Mouse (Mus musculus) cerebellum, adult 2 months (tissue): ENCODE measurements around the gene Itm2c.

Experiments
- CTCF ChIP-seq: fragments of 200-500 bp; IDR thresholded peaks from 2 replicates; pipeline ENCODE4 v1.5.1; 2011; ENCODE audit warnings: low read depth, mild to moderate bottlenecking, control low read depth, low read length, moderate library complexity, borderline replicate concordance; ENCODE audit not compliant: insufficient read depth
- POLR2A ChIP-seq: fragments of 200-500 bp; IDR thresholded peaks from 2 replicates; pipeline ENCODE4 v1.6.1; 2011; ENCODE audit warnings: low read length, control low read depth, borderline replicate concordance; ENCODE audit not compliant: insufficient read depth

DNA sequence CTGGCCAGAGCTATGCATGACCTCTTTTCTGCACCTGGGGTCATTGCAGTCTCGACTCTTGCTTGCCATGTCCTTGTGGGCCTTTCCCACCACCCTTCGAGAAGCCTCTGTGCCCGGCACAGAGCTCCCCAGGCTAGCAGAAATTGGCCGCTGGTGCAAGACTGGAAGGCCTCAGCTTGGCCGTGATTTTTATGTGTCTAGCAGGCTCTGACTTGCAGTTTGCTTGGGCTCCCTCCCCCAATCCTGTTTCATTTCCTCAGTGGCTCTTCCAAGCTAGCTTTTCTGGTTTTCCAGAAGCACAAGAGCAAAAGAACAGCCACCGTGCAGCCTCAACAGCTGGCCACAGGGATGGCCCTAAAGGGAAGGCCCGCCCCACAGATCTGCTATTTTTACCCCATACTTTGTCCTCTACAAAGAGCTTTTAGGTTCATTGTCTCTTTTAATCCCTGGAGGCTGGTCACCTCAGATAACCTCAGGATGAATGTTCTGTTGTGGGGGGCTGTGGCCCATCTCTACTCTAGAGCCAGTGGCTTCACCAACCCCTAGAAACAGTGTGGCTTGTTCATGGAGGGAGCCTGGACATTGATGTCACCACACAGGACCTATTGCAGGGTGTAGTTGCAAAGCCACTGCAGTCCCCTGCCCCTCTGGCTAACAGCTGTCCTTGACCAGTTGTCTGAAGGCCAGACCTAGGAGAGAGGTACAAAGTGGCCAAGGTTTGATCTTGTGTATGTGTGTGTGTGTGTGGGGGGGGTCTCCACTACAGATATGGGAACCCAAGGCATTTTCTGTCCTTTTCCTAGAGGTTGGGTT is 6.6 kb downstream of the Itm2c start:
- TF ChIP-seq CTCF (no peak), POLR2A (no peak)
